Mouse (Mus musculus) layer of hippocampus, adult 9-10 months (tissue): ENCODE data around the gene Lrrc57.
A peak's percentile ranks its signal among the peaks of the same experiment; 100 is the strongest.

ENCODE experiments used
- DNase-seq: peaks from one replicate; pipeline ENCODE4 v3.0.0; 2022; ENCODE audit warnings: low spot score

The Lrrc57 gene

GRCm38 (mm10) chr2:120608830-120609723 is at the start of gene Lrrc57, which contains the start of gene Haus2:
Gene Lrrc57, minus strand, starts transcription at chr2:120609520.
Gene Haus2, plus strand, starts transcription at chr2:120609383.
- DNase-seq, result peak; percentile 75

- no peak for DNase-seq
These were observed 49.2 kb upstream of the Lrrc57 start for GRCm38 (mm10) chr2:120658486-120658885.

GRCm38 (mm10) chr2:120656711-120657110 is 47.4 kb upstream of the Lrrc57 start:
- no peak for DNase-seq

- no peak for DNase-seq
These were observed 46.6 kb upstream of the Lrrc57 start for GRCm38 (mm10) chr2:120655905-120656304.

- no peak for DNase-seq
These were observed 45.4 kb upstream of the Lrrc57 start for GRCm38 (mm10) chr2:120654693-120655092.

GRCm38 (mm10) chr2:120652925-120653284 is 43.6 kb upstream of the Lrrc57 start:
- no peak for DNase-seq

- DNase-seq, result no peak
These were observed 43.1 kb upstream of the Lrrc57 start for GRCm38 (mm10) chr2:120652256-120652924.

- DNase-seq, result no peak
These were observed 37.5 kb upstream of the Lrrc57 start for GRCm38 (mm10) chr2:120646777-120647176.

- DNase-seq, result no peak
These were observed 34.5 kb upstream of the Lrrc57 start for GRCm38 (mm10) chr2:120643836-120644235.

GRCm38 (mm10) chr2:120640835-120641234 is 31.5 kb upstream of the Lrrc57 start:
- DNase-seq, result no peak

GRCm38 (mm10) chr2:120631957-120632356 is 22.6 kb upstream of the Lrrc57 start:
- DNase-seq, result no peak

- no peak for DNase-seq
These were observed 22.2 kb upstream of the Lrrc57 start for GRCm38 (mm10) chr2:120631521-120631920.

- DNase-seq, result no peak
These were observed 21.3 kb upstream of the Lrrc57 start for GRCm38 (mm10) chr2:120630655-120631054.

GRCm38 (mm10) chr2:120630246-120630645 is 20.9 kb upstream of the Lrrc57 start:
- no peak for DNase-seq

- DNase-seq, result peak; percentile 95
These were observed 19.8 kb upstream of the Lrrc57 start, which contains the start of gene Stard9 for GRCm38 (mm10) chr2:120628886-120629735. Gene Stard9, plus strand, starts transcription at chr2:120629121.

GRCm38 (mm10) chr2:120628076-120628865 is 19.0 kb upstream of the Lrrc57 start:
- no peak for DNase-seq

GRCm38 (mm10) chr2:120622920-120623319 is 13.6 kb upstream of the Lrrc57 start:
- no peak for DNase-seq

- no peak for DNase-seq
These were observed 10.2 kb upstream of the Lrrc57 start for GRCm38 (mm10) chr2:120619538-120619937.

GRCm38 (mm10) chr2:120616279-120617163 is 7.2 kb upstream of the Lrrc57 start:
- DNase-seq, result no peak

GRCm38 (mm10) chr2:120606021-120606690 is 3.2 kb downstream of the Lrrc57 start:
- DNase-seq, result no peak
